Mouse (Mus musculus) forebrain, embryonic 13.5 days (tissue): ENCODE data around the gene G0s2. TPM values are rescaled to one million over a fixed set of nuclear protein-coding genes. Genes with fewer than 3 reads are reported as not detected.
"Not testable (repeated sequence)": the region's sequence is repeated elsewhere in the genome, so short reads cannot be mapped to it uniquely, and the experiment has no call there.

Experiments
- ATAC-seq: fragments of 200-750 bp; cut with Nextera tagmentation; 2 replicates; pipeline ENCODE4 v1.8.0; 2017
- H3K27ac ChIP-seq: fragments of 300-500 bp; sonication (generic); 2 replicates; pipeline ENCODE4 v1.5.1; 2015; ENCODE audit warnings: inconsistent platforms, mild to moderate bottlenecking, moderate library complexity
- H3K27me3 ChIP-seq: fragments of 300-500 bp; sonication (generic); 2 replicates; pipeline ENCODE4 v1.6.1; 2015; ENCODE audit warnings: mild to moderate bottlenecking, inconsistent platforms
- H3K36me3 ChIP-seq: fragments of 300-500 bp; sonication (generic); 2 replicates; pipeline ENCODE4 v1.6.1; 2015; ENCODE audit warnings: mild to moderate bottlenecking, inconsistent platforms; ENCODE audit not compliant: poor library complexity, severe bottlenecking
- H3K4me1 ChIP-seq: fragments of 300-500 bp; sonication (generic); 2 replicates; pipeline ENCODE4 v1.6.1; 2015; ENCODE audit warnings: inconsistent platforms
- H3K4me2 ChIP-seq: fragments of 300-500 bp; sonication (generic); 2 replicates; pipeline ENCODE4 v1.6.1; 2015; ENCODE audit warnings: inconsistent platforms, mild to moderate bottlenecking, moderate library complexity
- H3K4me3 ChIP-seq: fragments of 300-500 bp; sonication (generic); 2 replicates; pipeline ENCODE4 v1.5.1; 2015; ENCODE audit warnings: mild to moderate bottlenecking, inconsistent platforms
- H3K9ac ChIP-seq: fragments of 300-500 bp; sonication (generic); 2 replicates; pipeline ENCODE4 v1.6.1; 2015; ENCODE audit warnings: mild to moderate bottlenecking, inconsistent platforms
- H3K9me3 ChIP-seq: fragments of 300-500 bp; sonication (generic); replicated peaks from 2 replicates; pipeline ENCODE4 v1.6.1; 2016; ENCODE audit warnings: inconsistent platforms
- WGBS: fragments of 180-500 bp; shearing (Covaris S2); methylation state at CpG from one replicate; pipeline ENCODE4 v1.1.7; 2015; 5-methylcytosine and 5-hydroxymethylcytosine counted together
- polyA plus RNA-seq: library from polyadenylated mRNA; unstranded; fragments of >200 nt; fragmentation: Nextera tagmentation; extraction: Ambion mirVana; gene quantifications from 2 replicates; pipeline ENCODE4 v1.2.1, GENCODE M21; 2015

Gene G0s2
- polyA plus RNA-seq, 1 experiment from 2014 or later, result 6.1 TPM

- H3K4me3 ChIP-seq, H3K27me3 ChIP-seq, H3K4me2 ChIP-seq, ATAC-seq, H3K27ac ChIP-seq, H3K4me1 ChIP-seq, H3K9ac ChIP-seq, H3K9me3 ChIP-seq, H3K36me3 ChIP-seq: not testable (repeated sequence)
- 94% methylated on average over 3 of the region's 3 CpGs for WGBS
Measured at GRCm38 (mm10) chr1:193285766-193286325, 12.8 kb upstream of the G0s2 start.

DNA sequence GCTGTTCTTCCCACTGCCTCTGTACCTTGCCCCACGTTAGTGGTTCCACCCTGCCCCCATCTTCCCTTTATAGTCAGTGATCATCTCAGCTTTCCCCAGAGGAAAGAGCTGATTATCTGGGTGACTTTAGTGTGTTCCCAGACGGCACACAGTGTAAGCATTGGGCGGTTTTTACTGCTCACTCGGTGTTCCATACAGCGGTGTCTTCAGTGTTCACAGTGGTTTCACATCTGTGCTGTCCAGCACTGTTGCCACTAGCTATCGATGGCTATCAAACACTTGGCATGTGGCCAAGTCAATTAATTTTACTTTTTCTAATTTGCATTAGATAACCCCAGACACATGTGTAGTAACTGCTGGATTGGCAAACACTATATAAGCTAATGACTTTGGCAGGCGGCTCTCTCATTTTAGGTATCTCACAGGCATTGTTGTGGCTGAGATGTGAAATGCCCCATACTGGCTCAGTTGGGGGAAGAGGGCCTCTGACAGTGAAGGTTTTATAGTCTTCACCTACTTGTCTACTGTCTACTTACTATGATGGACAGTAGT lies 11.3 kb upstream of the G0s2 start:
- 76% methylated on average over 7 of the region's 7 CpGs for WGBS
- Histone ChIP-seq H3K4me3 (no peak overlapping the region), H3K9ac (no peak overlapping the region), H3K4me2 (no peak overlapping the region), H3K9me3 (no peaks in the 10 kb centered on the region), H3K27ac (no peak overlapping the region), H3K27me3 (no peaks in the 10 kb centered on the region), H3K4me1 (no peaks in the 10 kb centered on the region), H3K36me3 (no peaks in the 10 kb centered on the region)
- ATAC-seq, result no peak

- Histone ChIP-seq H3K9me3 (no peaks in the 10 kb centered on the region), H3K27ac (no peak overlapping the region), H3K9ac (no peak overlapping the region), H3K4me1 (no peaks in the 10 kb centered on the region), H3K27me3 (no peaks in the 10 kb centered on the region), H3K4me3 (no peak overlapping the region), H3K4me2 (no peak overlapping the region), H3K36me3 (no peaks in the 10 kb centered on the region)
- no peak for ATAC-seq
- WGBS, result 88% methylated on average over 2 of the region's 2 CpGs
Measured at GRCm38 (mm10) chr1:193281344-193281743, 8.3 kb upstream of the G0s2 start.

DNA sequence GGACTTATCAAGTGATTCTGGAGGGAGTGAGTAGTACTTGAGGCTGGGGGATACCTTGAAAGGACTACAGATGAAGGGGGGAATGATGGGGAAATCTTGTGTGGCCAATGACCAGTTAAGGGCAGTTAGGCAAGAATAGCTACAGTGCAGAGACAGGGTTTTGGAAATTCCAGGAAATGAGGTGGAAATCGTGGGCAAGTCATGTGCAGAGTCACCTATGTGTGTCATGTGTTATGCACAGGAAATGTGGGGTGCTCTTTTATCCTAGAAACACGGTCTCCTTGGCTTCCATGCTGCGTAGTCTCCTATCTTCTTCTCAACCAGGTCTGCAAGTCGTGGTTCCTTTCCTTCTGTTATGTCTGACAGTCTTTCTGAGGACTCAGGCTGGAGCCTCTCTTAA lies 6.5 kb upstream of the G0s2 start:
- no peaks in the 10 kb centered on the region for H3K4me1 ChIP-seq
- no peak overlapping the region for H3K4me2 ChIP-seq
- no peak overlapping the region for H3K9ac ChIP-seq
- H3K27me3 ChIP-seq, result no peaks in the 10 kb centered on the region
- no peak for ATAC-seq
- H3K4me3 ChIP-seq, result no peak overlapping the region
- no peak overlapping the region for H3K27ac ChIP-seq
- H3K9me3 ChIP-seq, result no peaks in the 10 kb centered on the region
- 84% methylated on average over 4 of the region's 4 CpGs for WGBS
- H3K36me3 ChIP-seq, result no peaks in the 10 kb centered on the region

DNA sequence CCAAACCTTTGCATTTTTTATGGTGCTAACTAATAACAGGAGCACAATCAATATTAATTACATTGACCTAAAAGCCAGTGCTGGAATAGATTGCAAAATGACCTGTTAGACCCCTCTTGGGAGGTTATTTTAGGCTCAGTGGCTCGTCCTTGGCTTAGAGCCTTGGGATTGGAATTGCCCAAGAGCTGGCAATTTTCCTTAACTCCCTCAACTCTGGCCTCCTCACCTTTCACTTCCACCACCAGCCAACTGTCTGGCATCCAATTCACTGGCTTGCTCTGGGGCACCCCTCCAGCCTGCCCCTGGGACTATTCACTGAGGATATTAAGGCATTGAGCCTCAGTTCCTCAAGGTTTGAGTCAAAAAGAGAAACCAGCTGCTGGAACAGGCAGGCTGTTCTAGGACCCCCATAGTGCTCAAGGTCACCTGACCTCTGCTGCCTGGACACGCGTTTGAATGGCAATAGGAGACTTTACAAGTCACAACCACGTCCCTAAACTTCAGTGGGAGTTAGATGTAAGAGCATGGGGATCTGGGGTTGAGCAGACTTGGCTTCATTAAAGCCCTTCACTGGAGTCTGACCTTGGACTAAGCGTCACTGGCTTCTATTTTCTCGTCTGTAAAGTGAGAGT lies 5.5 kb upstream of the G0s2 start:
- Histone ChIP-seq H3K4me2 (no peak overlapping the region), H3K9ac (no peak overlapping the region), H3K36me3 (no peaks in the 10 kb centered on the region), H3K27me3 (no peaks in the 10 kb centered on the region), H3K4me3 (no peak overlapping the region), H3K4me1 (no peaks in the 10 kb centered on the region), H3K9me3 (no peaks in the 10 kb centered on the region), H3K27ac (no peak overlapping the region)
- 43% methylated on average over 6 of the region's 6 CpGs for WGBS
- ATAC-seq, result no peak

- no peak overlapping the region for H3K27ac ChIP-seq
- WGBS, result 88% methylated on average over 8 of the region's 8 CpGs
- no peaks in the 10 kb centered on the region for H3K27me3 ChIP-seq
- H3K9ac ChIP-seq, result no peak overlapping the region
- ATAC-seq, result no peak
- H3K9me3 ChIP-seq, result no peaks in the 10 kb centered on the region
- H3K36me3 ChIP-seq, result no peaks in the 10 kb centered on the region
- no peak overlapping the region for H3K4me2 ChIP-seq
- peaks cover 13% of the 10 kb centered on the region for H3K4me1 ChIP-seq
- no peak overlapping the region for H3K4me3 ChIP-seq
Measured at GRCm38 (mm10) chr1:193274407-193275071, 1.5 kb upstream of the G0s2 start.

DNA sequence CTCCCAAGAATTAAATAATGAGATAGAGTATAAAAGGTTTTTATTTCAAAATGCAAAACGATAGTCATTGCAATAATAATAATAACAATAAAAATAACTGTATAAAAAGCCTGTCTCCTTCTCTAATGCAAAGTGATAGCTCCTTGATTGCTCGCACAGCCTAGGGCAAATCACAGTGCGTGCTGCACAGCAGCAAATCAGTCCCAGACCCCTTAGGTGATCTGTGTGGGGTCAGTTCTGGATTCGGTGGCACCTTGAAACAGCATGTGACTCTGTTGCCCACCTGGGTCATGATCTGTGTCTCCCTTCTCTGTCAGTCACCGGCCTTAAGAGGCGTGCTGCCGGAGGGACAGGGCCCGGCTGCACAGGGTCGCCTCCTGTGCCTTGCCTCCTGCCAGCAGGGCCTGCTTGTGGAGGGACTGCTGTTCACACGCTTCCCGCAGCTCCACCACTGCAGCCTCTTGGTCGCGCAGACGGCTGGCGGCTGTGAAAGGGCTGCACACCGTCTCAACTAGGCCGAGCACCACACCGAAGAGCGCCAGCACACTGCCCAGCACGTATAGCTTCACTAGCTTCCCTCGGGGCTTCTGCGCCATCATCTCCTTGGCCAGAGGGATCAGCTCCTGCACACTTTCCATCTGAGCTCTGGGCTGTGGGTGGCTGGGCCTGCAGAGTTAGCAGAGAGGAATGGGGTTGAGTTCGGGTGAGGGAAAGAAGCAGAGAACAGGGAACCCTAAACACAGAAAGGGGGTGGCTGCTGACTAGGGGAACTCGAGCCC lies 691 bp downstream of the G0s2 start:
- H3K4me1 ChIP-seq, result peaks cover 13% of the 10 kb centered on the region

GRCm38 (mm10) chr1:193270965-193271763 lies 1.9 kb downstream of the G0s2 start:
- H3K27ac ChIP-seq, result no peak overlapping the region
- no peak overlapping the region for H3K4me3 ChIP-seq
- peaks cover 13% of the 10 kb centered on the region for H3K4me1 ChIP-seq
- no peak overlapping the region for H3K4me2 ChIP-seq
- H3K9ac ChIP-seq, result no peak overlapping the region
- WGBS, result 75% methylated on average over 6 of the region's 6 CpGs
- no peak for ATAC-seq
- H3K9me3 ChIP-seq, result no peaks in the 10 kb centered on the region
- no peaks in the 10 kb centered on the region for H3K36me3 ChIP-seq
- no peaks in the 10 kb centered on the region for H3K27me3 ChIP-seq

More for the DNA sequence above, 691 bp downstream of the G0s2 start:
- H3K27me3 ChIP-seq, result no peaks in the 10 kb centered on the region
- H3K9ac ChIP-seq, result peak overlapping the region; percentile 54
- H3K9me3 ChIP-seq, result no peaks in the 10 kb centered on the region
- peak overlapping the region; percentile 24 for H3K4me3 ChIP-seq
- peak overlapping the region; percentile 33 for H3K27ac ChIP-seq
- ATAC-seq, result peak; percentile 73
- H3K4me2 ChIP-seq, result peak overlapping the region; percentile 61
- 14% methylated on average over 24 of the region's 24 CpGs for whole genome bisulfite sequencing
- H3K36me3 ChIP-seq, result no peaks in the 10 kb centered on the region

DNA sequence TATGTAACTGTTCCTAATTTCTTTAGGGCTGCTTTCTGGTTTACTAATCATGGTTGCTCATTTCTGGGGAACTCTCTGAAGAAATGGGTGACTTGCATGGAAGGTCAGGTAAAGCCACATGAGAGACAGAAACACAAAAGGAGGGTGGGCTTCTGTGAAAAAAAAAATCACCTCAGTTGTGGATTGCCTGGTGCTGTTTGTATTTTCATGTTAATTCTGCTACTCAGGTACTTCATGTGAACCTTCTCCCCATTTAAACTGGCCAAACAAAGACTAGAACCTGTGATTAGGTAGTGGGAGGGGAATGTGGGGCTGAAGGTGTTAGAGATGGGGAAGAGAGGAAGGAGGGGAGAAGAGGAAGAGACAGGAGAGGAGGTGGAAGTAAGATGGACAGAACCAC lies 7.3 kb downstream of the G0s2 start:
- no peak for ATAC-seq
- Histone ChIP-seq H3K9me3 (no peaks in the 10 kb centered on the region), H3K36me3 (no peaks in the 10 kb centered on the region), H3K27ac (no peak overlapping the region), H3K4me1 (no peaks in the 10 kb centered on the region), H3K9ac (no peak overlapping the region), H3K4me2 (no peak overlapping the region), H3K27me3 (no peaks in the 10 kb centered on the region), H3K4me3 (no peak overlapping the region)

- 76% methylated on average over 5 of the region's 5 CpGs for WGBS
- no peak within 1 kb of the TSS for H3K9ac ChIP-seq
- H3K27me3 ChIP-seq, result no peaks in the 10 kb centered on the region
- no peaks in the 10 kb centered on the region for H3K9me3 ChIP-seq
- no peak within 1 kb of the TSS for H3K4me2 ChIP-seq
- no peaks in the 10 kb centered on the region for H3K36me3 ChIP-seq
- H3K4me1 ChIP-seq, result no peaks in the 10 kb centered on the region
- no peak for ATAC-seq
- H3K27ac ChIP-seq, result no peak within 1 kb of the TSS
- no peak within 1 kb of the TSS for H3K4me3 ChIP-seq
Measured at GRCm38 (mm10) chr1:193263955-193264598, 8.9 kb downstream of the G0s2 start, which contains the start of gene Hsd11b1. Gene Hsd11b1, minus strand, starts transcription at chr1:193264075.
